Comparison of ENCODE assay signal across 8 mouse cellular contexts in the genomic region with DNA sequence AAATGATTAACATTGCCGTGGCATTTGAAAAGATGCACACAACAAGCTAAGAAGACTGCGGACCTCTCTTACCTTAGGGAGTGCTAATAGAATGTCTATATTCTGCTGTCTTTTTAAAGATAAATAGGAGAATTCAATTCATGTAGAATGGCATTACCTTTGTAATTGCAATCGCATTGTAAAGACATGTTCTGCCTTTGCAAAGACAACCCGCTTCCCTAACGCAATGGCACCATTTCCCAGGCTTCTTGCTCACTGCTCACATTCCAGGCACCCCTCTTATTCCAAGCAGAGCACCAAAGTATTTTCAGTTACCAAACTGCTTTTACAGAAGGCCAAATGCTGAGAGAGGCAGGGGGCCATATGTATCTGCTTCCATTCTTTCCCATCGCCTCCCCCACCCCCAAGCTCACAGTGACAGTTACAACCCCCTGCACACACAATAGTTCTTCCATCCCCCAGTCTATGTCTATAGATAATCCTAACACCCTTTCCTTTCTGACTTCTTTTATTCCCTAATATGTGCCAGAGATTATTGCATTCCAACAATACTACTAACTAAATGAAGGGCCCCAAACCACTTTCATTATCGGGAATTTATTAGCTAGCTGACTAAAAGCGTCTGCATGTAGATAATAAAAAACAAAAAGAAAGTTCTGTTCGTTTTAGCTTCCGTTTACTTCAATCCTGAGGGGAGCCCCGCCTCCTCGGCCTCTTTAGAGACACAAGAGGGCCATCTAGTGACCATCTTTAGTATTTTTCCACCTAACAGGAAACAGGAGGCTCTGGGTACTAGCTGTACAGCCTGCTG. TPM values are rescaled to one million over a fixed set of nuclear protein-coding genes. Genes with fewer than 3 reads are reported as not detected.
DNase-seq lines count a peak whose midpoint lies in the region; ATAC-seq and TF ChIP-seq lines count a peak whose summit lies in the region.

No protein-coding gene starts in this region.

- H3K4me2 ChIP-seq in stomach, embryonic 15.5 days: peak overlapping the region; percentile 74

- no peaks in the 10 kb centered on the region for H3K36me3 ChIP-seq in heart, adult 2 months (ENCODE audit: control insufficient read depth, insufficient read depth, low read length)
- H3K36me3 ChIP-seq in limb, embryonic 10.5 days: no peaks in the 10 kb centered on the region
- no peaks in the 10 kb centered on the region for H3K36me3 ChIP-seq in midbrain, embryonic 10.5 days
- H3K36me3 ChIP-seq in stomach, embryonic 15.5 days: no peaks in the 10 kb centered on the region

- H3K4me3 ChIP-seq in gastrocnemius, adult 2 months: peak overlapping the region; percentile 64
- H3K4me3 ChIP-seq in heart, adult 2 months: peak overlapping the region; percentile 39
- peak overlapping the region; percentile 31 for H3K4me3 ChIP-seq in limb, embryonic 10.5 days
- peak overlapping the region; percentile 63 for H3K4me3 ChIP-seq in midbrain, embryonic 10.5 days
- H3K4me3 ChIP-seq in stomach, embryonic 15.5 days (replicated peaks): peak overlapping the region; percentile 26

- H3K79me2 ChIP-seq in heart, adult 2 months (replicated peaks; ENCODE audit: control insufficient read depth, insufficient read depth, low read length): no peaks in the 10 kb centered on the region; the same call in 1 of the 2 replicates

- no peaks in the 10 kb centered on the region for H3K9me3 ChIP-seq in limb, embryonic 10.5 days (replicated peaks)
- 0 out of 2 replicates have a peak, but pooled peaks cover 15% of the 10 kb centered on the region for H3K9me3 ChIP-seq in midbrain, embryonic 10.5 days (replicated peaks)
- H3K9me3 ChIP-seq in stomach, embryonic 15.5 days: no peaks in the 10 kb centered on the region

- peaks cover 4% of the 10 kb centered on the region for H3K4me1 ChIP-seq in heart, adult 2 months (ENCODE audit: control insufficient read depth, insufficient read depth, low read length)
- H3K4me1 ChIP-seq in limb, embryonic 10.5 days: no peaks in the 10 kb centered on the region; the same call in 1 of the 2 replicates
- peaks cover 5% of the 10 kb centered on the region; the same call in 1 of the 2 replicates for H3K4me1 ChIP-seq in midbrain, embryonic 10.5 days
- no peaks in the 10 kb centered on the region for H3K4me1 ChIP-seq in stomach, embryonic 15.5 days

- intact Hi-C loops in gastrocnemius, adult 2 months (cut with DNase I): no loop called here
- intact Hi-C loops in gastrocnemius, postnatal 36 days (cut with DNase I): no loop called here
- intact Hi-C loops in heart, adult 2 months (cut with DNase I): loop anchor here (2.0 to 10.0 kb wide), 4 partner anchors 61 to 363 kb away; a partner anchor contains a TSS

- H3K27me3 ChIP-seq in heart, adult 2 months (ENCODE audit: control insufficient read depth, insufficient read depth, low read length): peaks cover 2% of the 10 kb centered on the region; the same call in 1 of the 2 replicates
- peaks cover 75% of the 10 kb centered on the region for H3K27me3 ChIP-seq in limb, embryonic 10.5 days (ENCODE audit: low read depth, poor library complexity, severe bottlenecking)
- H3K27me3 ChIP-seq in midbrain, embryonic 10.5 days (ENCODE audit: low read depth, poor library complexity, severe bottlenecking): peaks cover 44% of the 10 kb centered on the region
- H3K27me3 ChIP-seq in stomach, embryonic 15.5 days (replicated peaks): no peaks in the 10 kb centered on the region

- peak; percentile 69 for TF ChIP-seq CTCF in gastrocnemius, adult 2 months (IDR thresholded peaks at IDR 0.05)
- peak; percentile 82 for TF ChIP-seq CTCF in heart, adult 2 months (IDR thresholded peaks at IDR 0.05)

- no peak for TF ChIP-seq POLR2A in heart, adult 2 months (IDR thresholded peaks at IDR 0.05; ENCODE audit: insufficient read depth, low read depth, low read length)

- 11% methylated on average over 12 of the region's 12 CpGs for WGBS in heart, adult 2 months
- WGBS in limb, embryonic 10.5 days: 8% methylated on average over 12 of the region's 12 CpGs
- WGBS in midbrain, embryonic 10.5 days: 18% methylated on average over 12 of the region's 12 CpGs
- WGBS in stomach, embryonic 15.5 days: 10% methylated on average over 12 of the region's 12 CpGs

- TF ChIP-seq EP300 in heart, adult 2 months (IDR thresholded peaks at IDR 0.05; ENCODE audit: insufficient read depth, low read depth, low read length): no peak

- ATAC-seq in stomach, embryonic 15.5 days (ENCODE audit: insufficient read depth, low FRiP score, low read depth): no peak

- 0 out of 2 replicates have a peak overlapping the region, but pooled peaks have one; percentile 38 for H3K9ac ChIP-seq in heart, adult 2 months (ENCODE audit: low read depth, low read length)
- H3K9ac ChIP-seq in stomach, embryonic 15.5 days: no peak overlapping the region

- DNase-seq in gastrocnemius, adult 2 months: peak; percentile 45
- DNase-seq in gastrocnemius, postnatal 36 days: no peak
- peak; percentile 28 to 60 for DNase-seq in cerebellum, postnatal 25 days
- DNase-seq in heart, adult 2 months: peak; percentile 53 to 54
- DNase-seq in kidney, adult 18-20 months: peak; percentile 49
- DNase-seq in limb, embryonic 10.5 days (ENCODE audit: low spot score): no peak
- peak; percentile 17 for DNase-seq in midbrain, embryonic 10.5 days (ENCODE audit: low spot score)

- peak overlapping the region; percentile 61 for H3K27ac ChIP-seq in gastrocnemius, adult 2 months
- H3K27ac ChIP-seq in heart, adult 2 months: peak overlapping the region; percentile 44
- no peak overlapping the region for H3K27ac ChIP-seq in limb, embryonic 10.5 days
- H3K27ac ChIP-seq in midbrain, embryonic 10.5 days (replicated peaks): no peak overlapping the region
- H3K27ac ChIP-seq in stomach, embryonic 15.5 days: no peak overlapping the region

RNA-seq across cellular contexts. Expression of a gene that starts 3.0 kb away (rescaled TPM):
- total RNA-seq in gastrocnemius, adult 2 months (2021): 1 to 10 TPM; 3.1 to 4.4 TPM
- total RNA-seq in gastrocnemius, postnatal 36 days (2021): 1 to 10 TPM; 2.8 to 3.5 TPM
- 1 to 10 TPM; 7.9 to 8.5 TPM for total RNA-seq in heart, adult 2 months (2021)
- 1.9 and 3.1 TPM in 2 replicates for polyA plus RNA-seq in heart, adult 2 months (2012; rRNA removed)
- polyA plus RNA-seq in limb, embryonic 10.5 days (2016; fragmentation: Nextera tagmentation; extraction: Ambion mirVana): 3.1 and 4.0 TPM in 2 replicates
- 2.2 and 2.6 TPM in 2 replicates for polyA plus RNA-seq in midbrain, embryonic 10.5 days (2016; fragmentation: Nextera tagmentation; extraction: Ambion mirVana)
- 3.4 and 3.7 TPM in 2 replicates for polyA plus RNA-seq in stomach, embryonic 15.5 days (2015; fragmentation: Nextera tagmentation; extraction: Ambion mirVana)

Comparison
In these comparisons a context has a peak if more than half of its experiments do, and no peak if none do; other contexts are left out.
1. DNase-seq: peak in gastrocnemius, adult 2 months (single experiment), cerebellum, postnatal 25 days (2 of 2), heart, adult 2 months (2 of 2), kidney, adult 18-20 months (single experiment) and midbrain, embryonic 10.5 days (single experiment); none in gastrocnemius, postnatal 36 days (0 of 2) and limb, embryonic 10.5 days (single experiment).
2. H3K27ac ChIP-seq: peak in gastrocnemius, adult 2 months (single experiment) and heart, adult 2 months (single experiment); none in limb, embryonic 10.5 days (single experiment), midbrain, embryonic 10.5 days (single experiment) and stomach, embryonic 15.5 days (single experiment).
3. Peak in every context shown above with its lines, with median percentiles within 50 percentile points of each other: H3K4me3 ChIP-seq.